Mouse (Mus musculus) CD4-positive helper T cell, adult 2 months (primary cell): ENCODE measurements at regions not wholly inside any gene's neighbourhood (a gene's known extent, or its start where the extent isn't known, plus 50 kb on each side); places are given as distances from the start of the nearest gene placed in this dataset.

ENCODE experiments used
- DNase-seq: peaks from one replicate; pipeline ENCODE4 v3.0.0-alpha.2; 2012; ENCODE audit warnings: low read depth, missing footprints, low spot score

GRCm38 (mm10) chr5:128482617-128483440, 50.0 kb upstream of the Tmem132d start:
- no peak for DNase-seq
